Mouse (Mus musculus) left cerebral cortex, adult 2 months (tissue): Measurements from ENCODE around the gene D16Ertd472e. TPM values are rescaled to one million over a fixed set of nuclear protein-coding genes. Genes with fewer than 3 reads are reported as not detected.
"Not testable (repeated sequence)": the region's sequence is repeated elsewhere in the genome, so short reads cannot be mapped to it uniquely, and the experiment has no call there.

ENCODE experiments used
- DNase-seq, 2 experiments: peaks; one replicate each; pipeline ENCODE4 v3.0.0; 2021 to 2022; ENCODE audit warnings: low spot score in 2 of 2, mixed read lengths in 1 of 2; ENCODE audit errors: extremely low spot score in 1 of 2
- H3K27ac ChIP-seq: fragments of 200-600 bp; 2 replicates; pipeline ENCODE4 v1.8.1; 2022
- H3K4me3 ChIP-seq: fragments of 200-600 bp; 2 replicates; pipeline ENCODE4 v1.8.1; 2022
- CTCF ChIP-seq: fragments of 200-600 bp; IDR thresholded peaks from 2 replicates; pipeline ENCODE4 v1.8.1; 2022; ENCODE audit warnings: antibody characterized with exemption, mild to moderate bottlenecking, moderate library complexity
- intact Hi-C: fragments of 180-260 bp; cut with DNase I; formaldehyde crosslinking; loops from one replicate; pipeline ENCODE4 v1.15.1; 2025
- total RNA-seq, 2 experiments: library from RNA; stranded (reverse); gene quantifications; 2 replicates each; pipeline ENCODE4 v1.2.3; 2021

The D16Ertd472e gene
- total RNA-seq, 2 experiments from 2014 or later = 7.6 to 8.4 TPM

DNA sequence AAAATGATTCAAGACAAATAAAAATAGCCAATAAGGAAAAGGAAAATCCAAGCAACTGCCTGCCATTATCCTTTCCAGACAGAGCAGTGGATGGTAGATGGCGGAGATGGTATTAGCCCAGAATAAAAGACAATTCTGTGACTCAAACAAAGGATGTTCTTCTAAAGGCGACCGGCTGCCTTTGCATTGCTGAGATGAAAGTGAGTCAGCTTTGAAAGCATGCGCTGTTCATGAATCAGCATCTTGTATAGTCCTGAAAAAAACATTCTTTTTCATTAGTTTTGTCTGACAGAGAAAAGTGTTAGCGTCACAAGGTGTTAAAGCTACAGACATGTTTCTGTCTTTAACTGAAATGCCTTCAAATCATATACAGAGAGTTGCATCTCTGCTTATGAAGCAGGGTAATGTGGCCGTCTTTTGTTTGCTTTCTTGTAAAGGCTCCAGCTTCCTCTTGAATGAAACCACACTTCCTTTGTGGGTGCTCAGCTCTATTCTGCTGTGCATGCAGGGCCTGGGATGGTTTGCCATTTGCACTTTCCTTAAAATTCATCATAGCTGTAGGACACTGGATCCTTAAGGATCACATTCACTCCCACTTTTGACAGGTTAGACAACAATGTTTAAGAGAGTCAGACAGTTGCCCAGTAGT is 44.4 kb downstream of the D16Ertd472e start:
- no peak overlapping the region for H3K4me3 ChIP-seq
- DNase-seq = no peak
- TF ChIP-seq CTCF = no peak
- intact Hi-C loops = no loop called here
- H3K27ac ChIP-seq = no peak overlapping the region

DNA sequence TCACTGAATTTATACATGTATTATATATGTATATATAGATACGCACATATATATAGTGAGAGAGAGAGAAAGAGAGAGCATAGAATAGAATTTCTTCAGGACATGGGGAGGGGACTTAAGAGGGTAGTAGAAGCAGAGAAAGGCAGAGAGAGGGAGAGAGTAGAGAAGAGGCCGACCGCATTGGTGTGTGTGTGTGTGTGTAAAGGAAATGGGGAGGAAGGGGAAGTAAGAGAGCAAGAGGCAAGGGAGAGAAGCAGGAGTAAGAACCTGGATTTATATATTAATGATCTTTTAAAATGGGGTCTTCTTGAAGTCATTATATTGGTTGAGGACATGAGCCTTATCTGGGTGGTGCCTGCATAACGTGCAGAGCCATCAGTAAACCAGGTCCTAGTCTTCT is 53.5 kb downstream of the D16Ertd472e start:
- intact Hi-C loops = no loop called here
- TF ChIP-seq CTCF = no peak
- Histone ChIP-seq H3K27ac (no peak overlapping the region), H3K4me3 (no peak overlapping the region)
- DNase-seq = no peak

DNA sequence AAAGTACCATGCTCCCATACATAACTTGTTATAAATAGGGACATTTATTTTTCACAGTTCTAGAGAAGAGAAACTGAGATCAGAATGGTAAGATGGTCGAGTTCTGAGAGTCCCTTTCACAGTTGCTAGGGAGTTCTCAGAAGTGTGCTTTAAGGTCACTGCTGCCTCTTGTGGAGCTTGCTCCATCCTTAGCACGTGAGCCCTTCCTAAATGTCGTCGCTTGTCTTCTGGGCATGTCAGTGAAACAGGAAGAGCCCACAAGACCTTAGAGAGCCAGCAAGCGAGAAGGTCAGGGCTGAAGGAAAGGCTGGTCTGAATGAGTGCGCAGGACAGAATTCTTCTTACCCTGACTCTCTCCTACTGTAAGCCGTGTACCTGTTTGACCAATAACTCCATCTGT is 57.8 kb downstream of the D16Ertd472e start:
- no peak for DNase-seq
- no peak for TF ChIP-seq CTCF
- H3K4me3 ChIP-seq = no peak overlapping the region
- intact Hi-C loops = no loop called here
- H3K27ac ChIP-seq = no peak overlapping the region

GRCm38 (mm10) chr16:78517171-78517570 is 59.3 kb downstream of the D16Ertd472e start:
- intact Hi-C loops = no loop called here
- Histone ChIP-seq H3K4me3 (no peak overlapping the region), H3K27ac (no peak overlapping the region)
- TF ChIP-seq CTCF = no peak
- DNase-seq = no peak

- no peak overlapping the region for H3K27ac ChIP-seq
- intact Hi-C loops = no loop called here
- TF ChIP-seq CTCF = no peak
- no peak for DNase-seq
- no peak overlapping the region for H3K4me3 ChIP-seq
Measured at GRCm38 (mm10) chr16:78511526-78511925, 65.0 kb downstream of the D16Ertd472e start.

DNA sequence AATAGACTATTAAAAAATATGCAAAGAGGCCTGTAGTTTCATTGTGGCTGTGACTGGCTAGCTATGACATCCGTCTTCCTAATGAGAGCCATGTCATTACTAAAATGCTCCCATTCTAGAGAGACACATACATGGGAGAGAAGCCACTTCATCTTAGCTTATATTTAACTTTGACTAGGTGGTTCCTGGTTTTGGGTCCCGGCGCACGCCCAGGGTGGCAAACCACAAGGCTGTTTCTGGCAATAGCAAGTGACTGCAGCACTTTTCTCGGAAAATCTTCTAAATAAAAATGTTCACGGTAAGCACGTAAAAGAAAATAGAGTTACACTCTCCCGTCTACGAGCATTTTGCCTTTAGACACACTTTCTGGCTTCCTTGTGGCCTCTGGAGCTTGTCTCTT is 74.0 kb downstream of the D16Ertd472e start:
- intact Hi-C loops = no loop called here
- TF ChIP-seq CTCF = no peak
- DNase-seq = no peak

GRCm38 (mm10) chr16:78492696-78493095 is 83.8 kb downstream of the D16Ertd472e start:
- H3K27ac ChIP-seq, intact Hi-C loops, DNase-seq, H3K4me3 ChIP-seq: not testable (repeated sequence)

More for the DNA sequence above, 74.0 kb downstream of the D16Ertd472e start:
- H3K4me3 ChIP-seq = no peak overlapping the region
- no peak overlapping the region for H3K27ac ChIP-seq

- H3K27ac ChIP-seq = no peak overlapping the region
- no peak for DNase-seq
- intact Hi-C loops = no loop called here
- no peak for TF ChIP-seq CTCF
- H3K4me3 ChIP-seq = no peak overlapping the region
Measured at GRCm38 (mm10) chr16:78490779-78491178, 85.7 kb downstream of the D16Ertd472e start.

Other genes starting within 250 kb of the D16Ertd472e start
- 10 to 100 TPM; 13.0 to 13.4 TPM for gene Btg3, start 199.5 kb downstream of the D16Ertd472e start, total RNA-seq